Mouse (Mus musculus): ENCODE results near the gene Lnx1. TPM values are rescaled to one million over a fixed set of nuclear protein-coding genes. Genes with fewer than 3 reads are reported as not detected.

The Lnx1 gene
- 3.8 TPM for polyA plus RNA-seq (2014; fragmentation: Illumina TruSeq; extraction: RNeasy Lipid Tissue Mini Kit (QIAGEN cat#74804); ENCODE audit: low read depth, low replicate concordance)

DNA sequence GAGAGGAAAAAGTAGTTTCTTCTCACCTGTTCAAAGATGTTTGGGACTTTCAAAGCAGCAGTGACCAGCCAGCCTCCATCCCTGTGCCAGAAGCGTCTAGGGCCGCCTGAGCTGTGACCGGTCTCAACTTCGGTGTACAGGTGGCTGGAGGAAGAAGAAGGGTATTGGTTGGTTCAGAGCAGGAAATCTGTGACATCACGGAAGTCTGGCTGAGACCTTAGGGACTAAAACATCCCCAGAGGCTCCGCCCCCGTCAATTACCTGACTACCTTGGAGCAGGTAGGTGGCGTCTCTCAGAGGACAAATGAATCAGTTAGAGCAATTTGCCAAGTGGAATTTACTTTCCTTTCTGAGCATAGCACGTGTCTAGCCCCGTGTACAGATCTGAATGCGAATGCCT is at the start of gene Lnx1:
Gene Lnx1, minus strand, starts transcription at position 147 of the 400 bp plus-strand sequence.

Other genes starting within 250 kb of the Lnx1 start
- 19.1 TPM for gene Scfd2, start 171.2 kb downstream of the Lnx1 start, polyA plus RNA-seq (2014; fragmentation: Illumina TruSeq; extraction: RNeasy Lipid Tissue Mini Kit (QIAGEN cat#74804); ENCODE audit: low read depth, low replicate concordance)
- 62.6 TPM for gene Fip1l1, start 167.5 kb downstream of the Lnx1 start, polyA plus RNA-seq (2014; fragmentation: Illumina TruSeq; extraction: RNeasy Lipid Tissue Mini Kit (QIAGEN cat#74804); ENCODE audit: low read depth, low replicate concordance)